Mouse (Mus musculus) common myeloid progenitor, adult 5-6 weeks (primary cell): ENCODE measurements at regions not wholly inside any gene's neighbourhood (a gene's known extent, or its start where the extent isn't known, plus 50 kb on each side); places are given as distances from the start of the nearest gene placed in this dataset.

Experiments
- ATAC-seq: replicated peaks from 2 replicates; pipeline ENCODE4 v1.8.0; 2016; ENCODE audit warnings: low read depth, mild to moderate bottlenecking, moderate TSS enrichment, inconsistent platforms; ENCODE audit not compliant: poor library complexity, severe bottlenecking

- no peak for ATAC-seq
Measured at GRCm38 (mm10) chr4:32074399-32075296, 110.8 kb downstream of the Map3k7 start.

DNA sequence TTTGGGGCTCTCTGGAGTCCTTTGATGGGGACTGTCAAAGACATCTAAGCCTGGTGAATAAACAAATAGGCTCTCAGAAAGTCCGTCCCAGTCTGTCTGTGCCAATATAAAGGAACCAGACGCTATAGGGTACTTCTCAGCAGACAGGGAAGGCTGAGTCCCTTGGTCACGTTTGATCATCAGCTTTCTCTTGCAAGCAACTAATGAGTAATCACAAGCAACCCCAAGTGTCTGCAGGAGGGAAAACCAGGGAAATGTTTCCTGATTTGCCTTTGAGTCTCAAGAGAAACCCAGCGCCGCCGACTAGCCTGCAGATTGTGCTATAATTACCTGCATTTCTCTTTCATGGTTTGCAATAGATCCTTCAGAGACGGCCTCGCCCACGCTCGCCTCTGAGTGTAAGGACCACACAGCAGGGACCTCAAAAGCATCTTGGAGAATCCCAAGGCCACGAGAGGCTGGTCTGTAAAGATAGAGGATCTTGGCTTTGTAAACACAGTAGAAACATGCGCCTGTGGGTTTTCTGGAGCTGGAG is 112.6 kb downstream of the Map3k7 start:
- no peak for ATAC-seq

- no peak for ATAC-seq
Measured at GRCm38 (mm10) chr4:32083456-32083855, 119.6 kb downstream of the Map3k7 start.

- no peak for ATAC-seq
Measured at GRCm38 (mm10) chr4:32084250-32084869, 120.5 kb downstream of the Map3k7 start.

DNA sequence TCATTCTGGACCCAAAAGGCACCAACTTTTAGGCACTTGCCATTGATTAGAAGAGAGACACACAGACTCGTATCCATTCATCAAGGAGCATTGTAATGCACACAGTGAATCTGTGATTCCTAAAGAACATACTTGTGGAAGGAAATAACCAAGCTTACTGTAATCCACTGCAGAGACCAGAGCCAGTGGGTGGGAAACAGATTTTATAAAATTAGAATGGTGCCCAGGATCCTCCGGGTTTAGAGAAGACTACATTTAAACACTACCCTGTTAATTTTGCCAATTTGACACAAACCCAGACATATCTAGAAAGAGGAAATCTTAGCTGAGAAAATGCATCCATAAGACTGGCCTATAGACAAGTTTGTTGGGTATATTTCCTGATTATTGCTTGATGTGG is 121.1 kb downstream of the Map3k7 start:
- no peak for ATAC-seq

DNA sequence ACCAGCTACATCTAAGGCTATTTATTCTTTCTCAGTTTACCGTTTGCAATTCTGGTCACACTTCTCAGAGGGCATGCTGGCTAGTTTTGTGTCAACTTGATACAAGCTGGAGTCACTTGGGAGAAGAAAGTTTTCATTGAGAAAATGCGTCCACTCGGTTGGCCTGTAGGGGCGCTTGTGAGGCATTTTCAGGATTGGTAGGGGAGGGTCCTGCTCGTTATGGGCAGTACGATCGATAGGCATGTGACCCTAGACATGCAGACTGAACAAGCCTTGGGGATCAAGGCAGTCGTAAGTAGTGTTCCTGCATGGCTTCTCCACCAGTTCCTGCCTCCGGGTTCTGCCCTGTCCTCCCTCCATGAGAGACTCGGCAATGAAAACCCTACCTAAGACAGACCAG is 127.2 kb downstream of the Map3k7 start:
- ATAC-seq, result no peak

- no peak for ATAC-seq
Measured at GRCm38 (mm10) chr4:32092320-32093041, 128.6 kb downstream of the Map3k7 start.

GRCm38 (mm10) chr4:32098233-32098632 is 134.3 kb downstream of the Map3k7 start:
- no peak for ATAC-seq

GRCm38 (mm10) chr4:32101002-32101401 is 137.1 kb downstream of the Map3k7 start:
- ATAC-seq, result peak; percentile 50; the same call in 1 of the 2 replicates

GRCm38 (mm10) chr4:32106664-32107171 is 131.9 kb upstream of the Bach2 start:
- no peak for ATAC-seq

GRCm38 (mm10) chr4:32122320-32122719 is 116.3 kb upstream of the Bach2 start:
- ATAC-seq, result no peak

- no peak for ATAC-seq
Measured at GRCm38 (mm10) chr4:32126828-32127227, 111.8 kb upstream of the Bach2 start.

GRCm38 (mm10) chr4:32130594-32130993 is 108.0 kb upstream of the Bach2 start:
- ATAC-seq, result no peak

- no peak for ATAC-seq
Measured at GRCm38 (mm10) chr4:32131819-32132218, 106.8 kb upstream of the Bach2 start.

- no peak for ATAC-seq
Measured at GRCm38 (mm10) chr4:32136151-32136550, 102.5 kb upstream of the Bach2 start.

DNA sequence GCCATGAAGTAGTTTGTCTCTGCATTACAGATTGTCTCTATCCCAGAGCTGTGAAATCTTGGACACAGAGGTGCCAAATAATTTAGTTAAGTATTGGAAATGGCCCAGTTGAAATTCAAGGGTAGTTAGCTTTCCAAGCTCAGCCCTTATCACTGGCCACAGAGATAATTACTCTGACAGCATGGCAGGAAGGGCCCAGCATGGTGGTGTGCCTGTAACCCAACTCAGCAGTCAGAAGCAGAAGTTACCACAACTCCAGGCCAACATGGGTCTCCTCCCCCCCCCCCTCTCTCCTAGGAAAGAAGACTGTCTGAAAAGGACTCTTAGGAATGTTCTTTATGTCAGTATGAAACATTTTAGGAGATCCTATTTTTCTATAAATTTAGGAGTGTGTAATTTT is 101.4 kb upstream of the Bach2 start:
- peak; percentile 92 for ATAC-seq

DNA sequence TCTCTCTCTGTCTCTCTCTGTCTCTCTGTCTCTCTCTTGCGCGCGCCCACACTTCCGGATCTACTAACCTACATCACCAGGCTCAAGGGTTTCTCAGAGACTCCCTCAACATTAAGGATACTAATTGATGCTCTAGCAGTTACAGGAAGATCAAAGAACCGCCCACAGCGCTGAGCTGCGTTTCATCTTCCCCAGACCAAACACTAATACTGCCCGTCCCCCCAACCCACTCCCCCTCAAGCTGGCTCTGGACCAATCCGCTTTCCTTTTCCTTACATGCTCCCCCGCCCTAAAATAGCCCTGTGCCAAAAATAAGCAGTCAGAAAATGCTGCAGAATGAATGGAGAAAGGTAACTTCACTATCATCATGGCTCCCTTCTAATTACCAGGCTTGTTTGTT is 100.6 kb upstream of the Bach2 start:
- ATAC-seq, result no peak

- no peak for ATAC-seq
Measured at GRCm38 (mm10) chr4:32139586-32139985, 99.0 kb upstream of the Bach2 start.

GRCm38 (mm10) chr4:32140068-32140467 is 98.5 kb upstream of the Bach2 start:
- peak; percentile 28; the same call in 1 of the 2 replicates for ATAC-seq

DNA sequence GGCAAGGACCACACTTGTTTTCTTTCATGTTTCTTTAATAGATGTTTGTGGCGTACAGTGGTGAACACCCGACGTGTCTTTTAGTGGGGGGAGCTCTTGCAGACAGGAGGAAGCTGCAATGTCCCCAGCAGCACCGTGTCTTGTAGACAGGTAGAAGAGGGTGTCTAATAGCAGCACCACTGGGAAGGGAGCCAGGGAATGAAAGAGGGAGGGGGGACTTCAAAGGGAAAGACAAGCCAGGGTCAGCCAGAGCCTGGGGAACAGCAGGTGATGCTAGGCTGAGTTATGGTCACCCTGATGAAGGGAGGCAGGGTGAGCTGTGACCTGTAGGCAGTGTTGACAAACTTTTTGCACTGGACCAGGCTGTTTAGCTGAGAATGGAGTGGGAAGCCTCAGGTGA is 96.4 kb upstream of the Bach2 start:
- no peak for ATAC-seq
